Mouse (Mus musculus): Measurements from ENCODE around the gene Fut8. TPM values are rescaled to one million over a fixed set of nuclear protein-coding genes. Genes with fewer than 3 reads are reported as not detected.

Gene Fut8
- polyA plus RNA-seq, 1 experiment from 2014 or later: 16.2 TPM

- no peak overlapping the region for H3K27ac ChIP-seq (ENCODE audit: low read length)
- H3K9ac ChIP-seq (ENCODE audit: low read depth, low read length): no peak overlapping the region
- no peaks in the 10 kb centered on the region for H3K4me1 ChIP-seq (ENCODE audit: control insufficient read depth, insufficient read depth, low read length)
- WGBS: 71% methylated on average over 3 of the region's 3 CpGs
- no peaks in the 10 kb centered on the region for H3K36me3 ChIP-seq (ENCODE audit: control insufficient read depth, insufficient read depth, low read length)
- no peak for ATAC-seq
- H3K27me3 ChIP-seq (replicated peaks; ENCODE audit: control insufficient read depth, insufficient read depth, low read length): no peaks in the 10 kb centered on the region
- H3K9me3 ChIP-seq (ENCODE audit: control insufficient read depth, low read length): no peaks in the 10 kb centered on the region
- H3K4me2 ChIP-seq (ENCODE audit: low read depth, low read length): no peak overlapping the region
- H3K4me3 ChIP-seq (ENCODE audit: low read length): no peak overlapping the region
Observed at GRCm38 (mm10) chr12:77324142-77324541, 86.2 kb downstream of the Fut8 start.

DNA sequence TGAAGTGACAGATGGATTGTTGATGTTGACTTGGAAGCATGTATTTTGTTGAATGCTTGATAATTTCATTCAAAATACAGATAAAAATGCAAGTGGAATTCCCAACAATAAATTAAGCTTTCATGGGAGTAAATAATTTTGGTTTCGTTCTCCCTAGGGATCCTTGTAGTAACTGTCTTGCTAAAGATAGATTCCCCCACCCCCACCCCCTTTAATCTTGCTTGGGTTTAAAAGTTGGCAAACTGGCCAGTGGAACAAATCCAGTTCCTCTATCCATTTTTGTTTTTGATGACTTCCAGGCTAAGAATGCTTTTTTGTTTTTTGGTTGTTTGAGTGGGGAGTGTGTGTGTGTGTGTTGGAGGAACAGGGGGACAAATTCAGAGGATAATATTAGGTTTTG lies 108.6 kb downstream of the Fut8 start:
- 78% methylated on average over 1 of the region's 1 CpGs for WGBS
- no peak overlapping the region for H3K9ac ChIP-seq (ENCODE audit: low read depth, low read length)

GRCm38 (mm10) chr12:77349543-77349942 lies 111.6 kb downstream of the Fut8 start:
- Histone ChIP-seq H3K36me3 (ENCODE audit: control insufficient read depth, insufficient read depth, low read length) (no peaks in the 10 kb centered on the region), H3K9me3 (ENCODE audit: control insufficient read depth, low read length) (no peaks in the 10 kb centered on the region), H3K27me3 (replicated peaks; ENCODE audit: control insufficient read depth, insufficient read depth, low read length) (no peaks in the 10 kb centered on the region), H3K4me3 (ENCODE audit: low read length) (no peak overlapping the region), H3K4me2 (ENCODE audit: low read depth, low read length) (no peak overlapping the region), H3K9ac (ENCODE audit: low read depth, low read length) (no peak overlapping the region), H3K27ac (ENCODE audit: low read length) (no peak overlapping the region), H3K4me1 (ENCODE audit: control insufficient read depth, insufficient read depth, low read length) (no peaks in the 10 kb centered on the region)
- ATAC-seq: no peak

More for the DNA sequence above, 108.6 kb downstream of the Fut8 start:
- no peaks in the 10 kb centered on the region for H3K36me3 ChIP-seq (ENCODE audit: control insufficient read depth, insufficient read depth, low read length)
- no peaks in the 10 kb centered on the region for H3K27me3 ChIP-seq (replicated peaks; ENCODE audit: control insufficient read depth, insufficient read depth, low read length)
- H3K4me1 ChIP-seq (ENCODE audit: control insufficient read depth, insufficient read depth, low read length): no peaks in the 10 kb centered on the region
- ATAC-seq: no peak
- H3K27ac ChIP-seq (ENCODE audit: low read length): no peak overlapping the region
- no peaks in the 10 kb centered on the region for H3K9me3 ChIP-seq (ENCODE audit: control insufficient read depth, low read length)
- no peak overlapping the region for H3K4me2 ChIP-seq (ENCODE audit: low read depth, low read length)
- no peak overlapping the region for H3K4me3 ChIP-seq (ENCODE audit: low read length)

DNA sequence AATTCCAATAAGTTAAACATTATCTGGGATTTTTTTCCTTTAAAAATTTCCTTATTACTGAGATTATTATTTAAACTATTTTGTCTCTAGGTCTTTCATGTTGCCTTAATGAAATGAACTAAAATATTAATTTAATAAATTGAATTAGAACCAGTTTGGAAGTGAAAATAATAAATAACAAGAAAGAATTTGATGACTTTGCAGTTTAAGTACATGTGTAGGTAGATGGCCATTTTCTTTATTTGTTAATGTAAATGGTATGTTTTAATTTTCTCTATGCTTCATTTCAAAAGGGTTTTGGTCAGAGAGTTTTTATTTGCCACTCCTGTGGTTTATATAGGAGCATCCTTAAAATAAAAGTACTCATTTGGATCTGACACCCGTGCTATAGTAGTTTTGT lies 177.8 kb downstream of the Fut8 start:
- Histone ChIP-seq H3K36me3 (ENCODE audit: control insufficient read depth, insufficient read depth, low read length) (no peaks in the 10 kb centered on the region), H3K4me2 (ENCODE audit: low read depth, low read length) (no peak overlapping the region), H3K4me1 (ENCODE audit: control insufficient read depth, insufficient read depth, low read length) (no peaks in the 10 kb centered on the region), H3K4me3 (ENCODE audit: low read length) (no peak overlapping the region), H3K9me3 (ENCODE audit: control insufficient read depth, low read length) (no peaks in the 10 kb centered on the region), H3K9ac (ENCODE audit: low read depth, low read length) (no peak overlapping the region), H3K27me3 (replicated peaks; ENCODE audit: control insufficient read depth, insufficient read depth, low read length) (no peaks in the 10 kb centered on the region), H3K27ac (ENCODE audit: low read length) (no peak overlapping the region)
- WGBS: 92% methylated on average over 1 of the region's 1 CpGs
- ATAC-seq: no peak

DNA sequence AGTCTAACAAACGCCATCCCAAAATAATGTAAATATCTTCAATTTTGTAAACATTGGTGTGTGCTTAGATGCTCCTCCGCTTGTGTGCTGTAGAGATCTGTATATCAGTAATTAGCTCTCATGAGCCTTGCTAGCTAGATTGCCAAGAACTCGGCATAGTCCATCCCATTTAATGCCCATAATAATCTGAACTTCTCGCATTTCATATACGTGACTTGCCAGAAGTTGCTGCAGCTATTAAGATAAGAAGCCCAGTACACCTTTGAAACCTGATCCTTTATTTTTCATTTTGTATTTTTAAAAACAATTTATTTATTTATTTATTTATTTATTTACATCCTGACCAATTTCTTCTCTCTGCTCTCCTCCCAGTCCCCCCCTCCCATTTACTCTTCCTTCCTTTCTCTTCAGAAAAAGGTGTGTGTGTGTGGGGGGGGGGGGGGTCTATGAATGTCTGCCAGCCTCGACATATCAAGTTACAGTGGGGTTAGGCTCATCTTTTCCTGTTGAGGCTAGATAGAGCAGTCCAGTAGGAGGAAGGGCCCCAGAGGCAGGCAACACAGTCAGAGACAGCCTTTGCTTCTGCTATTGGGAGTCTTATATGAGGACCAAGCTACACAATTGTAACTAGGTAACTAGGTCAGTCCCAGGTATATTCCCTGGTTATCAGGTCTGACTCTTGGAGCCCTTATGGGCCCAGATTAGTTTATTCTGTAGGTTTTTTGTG lies 183.9 kb downstream of the Fut8 start:
- 80% methylated on average over 6 of the region's 6 CpGs for WGBS
- H3K27me3 ChIP-seq (replicated peaks; ENCODE audit: control insufficient read depth, insufficient read depth, low read length): no peaks in the 10 kb centered on the region

DNA sequence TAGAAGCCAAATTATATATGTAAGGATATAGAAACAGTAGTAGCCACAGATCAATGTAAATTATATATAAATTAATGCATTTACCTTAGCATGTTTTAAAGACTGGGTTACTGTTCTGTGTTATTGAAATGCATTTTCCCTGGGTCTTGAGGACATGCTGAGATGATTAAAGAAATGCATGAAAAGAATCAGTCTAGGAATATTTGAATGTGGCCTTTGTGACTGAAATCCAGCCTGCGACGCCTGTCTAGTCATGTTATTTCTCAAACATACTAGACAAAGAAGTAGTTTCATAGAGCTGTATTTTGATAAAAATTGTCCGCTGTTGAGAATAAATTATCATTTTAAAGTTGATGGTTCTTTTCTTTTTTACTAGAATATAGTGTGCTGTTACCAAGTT lies 188.2 kb downstream of the Fut8 start:
- 82% methylated on average over 3 of the region's 3 CpGs for WGBS

More for the DNA sequence above, 183.9 kb downstream of the Fut8 start:
- no peaks in the 10 kb centered on the region for H3K36me3 ChIP-seq (ENCODE audit: control insufficient read depth, insufficient read depth, low read length)
- no peak overlapping the region for H3K4me3 ChIP-seq (ENCODE audit: low read length)
- H3K9ac ChIP-seq (ENCODE audit: low read depth, low read length): no peak overlapping the region
- H3K9me3 ChIP-seq (ENCODE audit: control insufficient read depth, low read length): no peaks in the 10 kb centered on the region
- H3K4me2 ChIP-seq (ENCODE audit: low read depth, low read length): no peak overlapping the region
- no peak overlapping the region for H3K27ac ChIP-seq (ENCODE audit: low read length)
- no peak for ATAC-seq
- no peaks in the 10 kb centered on the region for H3K4me1 ChIP-seq (ENCODE audit: control insufficient read depth, insufficient read depth, low read length)

DNA sequence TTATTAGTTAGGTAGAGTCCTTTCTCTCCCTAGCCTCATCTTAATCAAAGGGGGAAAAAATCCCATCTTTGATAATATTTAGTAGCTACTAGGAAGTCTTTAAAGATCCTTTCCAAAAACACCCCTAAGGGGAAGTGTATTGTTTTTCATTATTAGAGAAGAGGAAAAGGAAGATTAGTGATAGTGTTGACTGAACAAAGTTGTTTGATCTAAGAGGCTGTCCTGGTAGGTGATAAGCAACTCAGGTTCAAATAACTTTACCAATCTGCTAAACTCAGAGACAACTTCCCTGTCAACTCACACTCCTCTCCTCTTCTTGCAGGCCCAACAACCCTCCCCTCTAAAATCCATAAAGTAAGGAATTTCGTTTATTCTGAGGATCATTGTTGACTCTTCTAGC lies 190.2 kb downstream of the Fut8 start:
- no peaks in the 10 kb centered on the region for H3K27me3 ChIP-seq (replicated peaks; ENCODE audit: control insufficient read depth, insufficient read depth, low read length)
- H3K4me2 ChIP-seq (ENCODE audit: low read depth, low read length): no peak overlapping the region
- H3K36me3 ChIP-seq (ENCODE audit: control insufficient read depth, insufficient read depth, low read length): no peaks in the 10 kb centered on the region
- ATAC-seq: no peak
- H3K9me3 ChIP-seq (ENCODE audit: control insufficient read depth, low read length): no peaks in the 10 kb centered on the region
- no peak overlapping the region for H3K4me3 ChIP-seq (ENCODE audit: low read length)
- no peak overlapping the region for H3K27ac ChIP-seq (ENCODE audit: low read length)
- no peaks in the 10 kb centered on the region for H3K4me1 ChIP-seq (ENCODE audit: control insufficient read depth, insufficient read depth, low read length)
- no peak overlapping the region for H3K9ac ChIP-seq (ENCODE audit: low read depth, low read length)
- 52% methylated on average over 1 of the region's 1 CpGs for WGBS

More for the DNA sequence above, 188.2 kb downstream of the Fut8 start:
- Histone ChIP-seq H3K9ac (ENCODE audit: low read depth, low read length) (no peak overlapping the region), H3K36me3 (ENCODE audit: control insufficient read depth, insufficient read depth, low read length) (no peaks in the 10 kb centered on the region), H3K9me3 (ENCODE audit: control insufficient read depth, low read length) (no peaks in the 10 kb centered on the region), H3K4me1 (ENCODE audit: control insufficient read depth, insufficient read depth, low read length) (no peaks in the 10 kb centered on the region), H3K4me3 (ENCODE audit: low read length) (no peak overlapping the region), H3K4me2 (ENCODE audit: low read depth, low read length) (no peak overlapping the region), H3K27ac (ENCODE audit: low read length) (no peak overlapping the region), H3K27me3 (replicated peaks; ENCODE audit: control insufficient read depth, insufficient read depth, low read length) (no peaks in the 10 kb centered on the region)
- no peak for ATAC-seq

- Histone ChIP-seq H3K4me2 (ENCODE audit: low read depth, low read length) (no peak overlapping the region), H3K9ac (ENCODE audit: low read depth, low read length) (no peak overlapping the region), H3K4me1 (ENCODE audit: control insufficient read depth, insufficient read depth, low read length) (no peaks in the 10 kb centered on the region), H3K27ac (ENCODE audit: low read length) (no peak overlapping the region), H3K36me3 (ENCODE audit: control insufficient read depth, insufficient read depth, low read length) (no peaks in the 10 kb centered on the region), H3K27me3 (replicated peaks; ENCODE audit: control insufficient read depth, insufficient read depth, low read length) (no peaks in the 10 kb centered on the region), H3K4me3 (ENCODE audit: low read length) (no peak overlapping the region), H3K9me3 (ENCODE audit: control insufficient read depth, low read length) (no peaks in the 10 kb centered on the region)
- no peak for ATAC-seq
Observed at GRCm38 (mm10) chr12:77429381-77429780, 191.5 kb downstream of the Fut8 start.

GRCm38 (mm10) chr12:77436733-77437132 lies 198.8 kb downstream of the Fut8 start:
- no peak for ATAC-seq
- 86% methylated on average over 2 of the region's 2 CpGs for WGBS

GRCm38 (mm10) chr12:77450816-77451215 lies 212.9 kb downstream of the Fut8 start:
- Histone ChIP-seq H3K9ac (ENCODE audit: low read depth, low read length) (no peak overlapping the region), H3K4me3 (ENCODE audit: low read length) (no peak overlapping the region), H3K4me2 (ENCODE audit: low read depth, low read length) (no peak overlapping the region), H3K27me3 (replicated peaks; ENCODE audit: control insufficient read depth, insufficient read depth, low read length) (no peaks in the 10 kb centered on the region), H3K36me3 (ENCODE audit: control insufficient read depth, insufficient read depth, low read length) (no peaks in the 10 kb centered on the region), H3K27ac (ENCODE audit: low read length) (no peak overlapping the region), H3K9me3 (ENCODE audit: control insufficient read depth, low read length) (no peaks in the 10 kb centered on the region), H3K4me1 (ENCODE audit: control insufficient read depth, insufficient read depth, low read length) (no peaks in the 10 kb centered on the region)
- no peak for ATAC-seq
- WGBS: 67% methylated on average over 2 of the region's 2 CpGs

More at GRCm38 (mm10) chr12:77436733-77437132, 198.8 kb downstream of the Fut8 start:
- Histone ChIP-seq H3K27me3 (replicated peaks; ENCODE audit: control insufficient read depth, insufficient read depth, low read length) (no peaks in the 10 kb centered on the region), H3K4me2 (ENCODE audit: low read depth, low read length) (no peak overlapping the region), H3K4me1 (ENCODE audit: control insufficient read depth, insufficient read depth, low read length) (no peaks in the 10 kb centered on the region), H3K4me3 (ENCODE audit: low read length) (no peak overlapping the region), H3K36me3 (ENCODE audit: control insufficient read depth, insufficient read depth, low read length) (no peaks in the 10 kb centered on the region), H3K27ac (ENCODE audit: low read length) (no peak overlapping the region), H3K9ac (ENCODE audit: low read depth, low read length) (no peak overlapping the region), H3K9me3 (ENCODE audit: control insufficient read depth, low read length) (no peaks in the 10 kb centered on the region)
